Mouse (Mus musculus): Measurements from ENCODE around the gene Abcf1. TPM values are rescaled to one million over a fixed set of nuclear protein-coding genes. Genes with fewer than 3 reads are reported as not detected.
"Not testable (repeated sequence)": the region's sequence is repeated elsewhere in the genome, so short reads cannot be mapped to it uniquely, and the experiment has no call there.

The Abcf1 gene
- 116 and 120 TPM in 2 replicates for polyA plus RNA-seq (2016; fragmentation: Nextera tagmentation; extraction: Ambion mirVana)

DNA sequence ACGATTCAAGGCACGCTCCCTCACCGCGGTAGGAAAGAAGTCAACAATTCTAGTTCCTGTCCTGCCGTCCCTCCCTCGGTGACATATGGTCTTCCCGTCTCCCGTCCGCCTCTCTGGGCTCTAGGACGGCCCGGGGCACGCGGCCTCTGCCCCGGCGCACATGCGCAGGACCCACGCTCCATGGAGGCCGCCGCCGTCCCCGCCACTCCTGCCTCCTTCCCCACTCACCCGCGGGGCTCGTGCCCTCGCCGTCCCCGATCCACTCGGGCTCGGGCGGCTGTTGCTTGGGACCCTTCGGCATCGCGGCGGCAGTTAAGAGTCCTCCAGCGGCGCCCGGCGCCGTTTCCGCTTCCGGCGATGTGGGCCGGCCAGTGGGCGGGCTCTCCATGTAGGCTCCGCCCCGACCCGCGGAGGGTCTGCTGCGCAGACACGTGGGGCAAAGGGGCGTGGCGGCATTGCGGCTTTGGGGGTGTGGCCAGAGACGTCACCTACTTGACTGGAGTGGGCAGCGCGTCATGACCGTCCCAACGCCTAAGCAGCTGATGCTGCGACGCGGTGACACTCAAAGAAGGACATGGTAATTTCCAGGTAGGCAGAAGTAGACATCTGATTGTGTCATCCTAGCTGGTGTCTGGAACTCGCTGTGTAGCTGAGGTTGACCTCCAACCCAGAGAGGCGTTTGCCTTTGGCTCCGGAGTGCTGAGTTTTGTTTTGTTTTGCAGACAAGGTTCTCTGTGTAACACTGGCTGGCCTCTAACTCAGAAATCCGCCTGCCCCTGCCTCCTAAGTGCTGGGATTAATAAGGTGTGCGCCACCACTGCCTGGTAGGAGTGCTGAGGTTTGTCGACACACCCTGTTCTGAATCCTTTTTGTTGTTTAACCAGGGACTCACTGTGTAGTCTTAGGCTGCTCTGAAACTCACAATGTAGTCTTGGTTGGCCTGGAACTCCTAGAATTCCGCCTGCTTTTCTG is at the start of gene Abcf1:
Abcf1 (minus strand) TSS at position 344 of the 972 bp plus-strand sequence.
- Histone ChIP-seq H3K4me1 (peaks cover 17% of the 10 kb centered on the region), H3K27ac (replicated peaks) (peak within 1 kb of the TSS; percentile 88), H3K27me3 (replicated peaks; ENCODE audit: low read depth, poor library complexity, severe bottlenecking) (no peaks in the 10 kb centered on the region), H3K36me3 (replicated peaks) (peaks cover 59% of the 10 kb centered on the region), H3K4me3 (peak within 1 kb of the TSS; percentile 82), H3K9me3 (no peaks in the 10 kb centered on the region)
- under 1% methylated on average over 68 of the region's 68 CpGs for WGBS
- peak; percentile 99 for DNase-seq (ENCODE audit: low spot score)

- H3K27me3 ChIP-seq (replicated peaks; ENCODE audit: low read depth, poor library complexity, severe bottlenecking), result no peaks in the 10 kb centered on the region
- peaks cover 20% of the 10 kb centered on the region for H3K36me3 ChIP-seq (replicated peaks)
- 71% methylated on average over 2 of the region's 2 CpGs for WGBS
- no peak overlapping the region for H3K27ac ChIP-seq (replicated peaks)
- H3K9me3 ChIP-seq, result no peaks in the 10 kb centered on the region; the same call in 1 of the 2 replicates
- DNase-seq (ENCODE audit: low spot score), result no peak
- peaks cover 27% of the 10 kb centered on the region for H3K4me1 ChIP-seq
- no peak overlapping the region for H3K4me3 ChIP-seq
Observed at GRCm38 (mm10) chr17:36018979-36019378, 49.4 kb upstream of the Abcf1 start.

DNA sequence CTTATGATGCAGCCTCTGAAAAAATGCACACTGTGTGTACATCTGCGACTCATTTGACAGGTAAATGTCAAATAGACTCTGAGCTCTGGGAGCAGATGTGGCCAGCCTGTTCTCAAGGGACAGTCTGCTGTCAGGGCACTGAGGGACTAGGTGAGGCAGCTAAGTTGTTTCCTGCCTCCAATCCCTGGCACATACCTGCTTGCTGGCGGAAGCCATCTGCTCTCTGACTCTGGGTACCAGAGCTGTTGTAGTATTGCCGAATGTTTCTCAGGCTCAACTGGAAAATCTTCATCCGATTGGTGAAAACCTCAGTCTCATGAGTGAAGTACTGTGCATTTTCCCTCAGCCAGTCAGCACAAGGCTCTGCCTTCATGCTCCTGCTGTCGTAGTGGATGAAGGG is 47.5 kb upstream of the Abcf1 start:
- Histone ChIP-seq H3K4me3 (no peak overlapping the region), H3K9me3 (no peaks in the 10 kb centered on the region; the same call in 1 of the 2 replicates), H3K27ac (replicated peaks) (no peak overlapping the region), H3K27me3 (replicated peaks; ENCODE audit: low read depth, poor library complexity, severe bottlenecking) (no peaks in the 10 kb centered on the region), H3K36me3 (replicated peaks) (peaks cover 20% of the 10 kb centered on the region), H3K4me1 (peaks cover 17% of the 10 kb centered on the region)
- no peak for DNase-seq (ENCODE audit: low spot score)
- WGBS, result 89% methylated on average over 5 of the region's 5 CpGs

DNA sequence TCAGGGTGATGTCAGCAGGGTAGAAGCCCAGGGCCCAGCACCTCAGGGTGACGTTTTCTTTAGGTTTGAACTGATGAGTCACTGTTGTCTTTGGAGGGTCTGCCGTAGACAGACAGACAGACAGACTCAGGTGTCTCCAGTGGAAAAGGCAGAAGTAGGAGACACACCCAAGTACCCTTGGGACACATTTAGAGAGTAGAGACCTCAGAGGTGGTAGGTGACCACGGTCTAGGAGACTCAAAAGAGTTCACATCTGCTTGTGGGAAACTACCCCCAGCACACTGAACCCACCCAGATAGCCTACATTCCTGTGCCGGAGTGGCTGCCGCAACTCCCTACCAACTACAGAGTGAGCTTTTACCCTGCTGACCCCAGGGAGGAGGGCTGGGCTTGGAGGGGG is 45.4 kb upstream of the Abcf1 start:
- no peaks in the 10 kb centered on the region; the same call in 1 of the 2 replicates for H3K9me3 ChIP-seq
- no peak overlapping the region for H3K4me3 ChIP-seq
- H3K27me3 ChIP-seq (replicated peaks; ENCODE audit: low read depth, poor library complexity, severe bottlenecking), result no peaks in the 10 kb centered on the region
- 91% methylated on average over 5 of the region's 5 CpGs for WGBS
- no peak overlapping the region for H3K27ac ChIP-seq (replicated peaks)
- peaks cover 20% of the 10 kb centered on the region for H3K36me3 ChIP-seq (replicated peaks)
- no peak for DNase-seq (ENCODE audit: low spot score)
- H3K4me1 ChIP-seq, result peaks cover 3% of the 10 kb centered on the region; the same call in 1 of the 2 replicates

GRCm38 (mm10) chr17:36004409-36004808 is 34.8 kb upstream of the Abcf1 start:
- WGBS, result 96% methylated on average over 7 of the region's 7 CpGs

DNA sequence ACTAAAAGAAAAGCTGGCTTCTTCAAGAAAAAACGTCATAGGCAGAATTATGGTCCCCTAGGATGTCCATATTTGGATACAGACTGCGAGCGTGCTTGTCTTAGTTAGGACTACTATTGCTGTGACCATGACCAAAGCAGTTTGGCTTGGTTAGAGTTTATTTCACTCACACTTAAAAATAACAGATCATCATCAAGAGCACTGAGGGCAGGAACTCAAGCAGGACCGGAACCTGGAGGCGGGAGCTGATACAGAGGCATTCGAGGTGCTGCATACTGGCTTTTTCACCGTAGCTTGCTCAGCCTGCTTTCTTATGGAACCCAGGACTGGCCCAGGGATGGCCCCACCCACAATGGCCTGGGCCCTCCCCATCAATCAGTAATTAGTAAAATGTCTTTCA is 33.8 kb upstream of the Abcf1 start:
- peaks cover 6% of the 10 kb centered on the region; the same call in 1 of the 2 replicates for H3K9me3 ChIP-seq
- H3K4me3 ChIP-seq, result no peak overlapping the region
- peaks cover 36% of the 10 kb centered on the region for H3K36me3 ChIP-seq (replicated peaks)
- 96% methylated on average over 7 of the region's 7 CpGs for WGBS
- DNase-seq (ENCODE audit: low spot score), result no peak
- H3K27ac ChIP-seq (replicated peaks), result no peak overlapping the region
- H3K4me1 ChIP-seq, result no peaks in the 10 kb centered on the region
- no peaks in the 10 kb centered on the region for H3K27me3 ChIP-seq (replicated peaks; ENCODE audit: low read depth, poor library complexity, severe bottlenecking)

More at GRCm38 (mm10) chr17:36004409-36004808, 34.8 kb upstream of the Abcf1 start:
- not testable (repeated sequence) for H3K4me1 ChIP-seq; DNase-seq (ENCODE audit: low spot score); H3K9me3 ChIP-seq; H3K27ac ChIP-seq (replicated peaks); H3K4me3 ChIP-seq; H3K27me3 ChIP-seq (replicated peaks; ENCODE audit: low read depth, poor library complexity, severe bottlenecking)
- peaks cover 36% of the 10 kb centered on the region for H3K36me3 ChIP-seq (replicated peaks)

DNA sequence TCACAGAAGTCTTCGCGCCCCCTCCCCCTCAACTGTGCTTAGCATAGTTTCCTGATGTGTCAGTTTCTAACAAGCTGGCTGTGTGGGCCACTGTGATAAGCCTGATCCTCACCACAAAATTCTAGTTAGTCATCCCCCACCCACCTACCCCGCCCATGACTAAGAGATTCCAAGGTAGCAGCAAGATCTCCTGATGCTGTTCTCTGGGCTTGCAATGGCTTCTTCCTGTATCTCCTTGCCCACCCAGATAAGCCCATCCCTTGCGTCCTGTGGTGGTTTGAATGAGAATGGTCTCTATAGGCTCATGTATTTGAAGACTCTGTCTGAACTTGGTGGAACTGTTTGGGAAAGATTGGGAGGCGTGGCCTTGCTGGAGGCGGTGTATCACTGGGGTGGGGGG is 32.4 kb upstream of the Abcf1 start:
- peaks cover 5% of the 10 kb centered on the region; the same call in 1 of the 2 replicates for H3K9me3 ChIP-seq
- H3K4me3 ChIP-seq, result no peak overlapping the region
- H3K36me3 ChIP-seq (replicated peaks), result peaks cover 35% of the 10 kb centered on the region
- DNase-seq (ENCODE audit: low spot score), result no peak
- no peak overlapping the region for H3K27ac ChIP-seq (replicated peaks)
- H3K27me3 ChIP-seq (replicated peaks; ENCODE audit: low read depth, poor library complexity, severe bottlenecking), result no peaks in the 10 kb centered on the region
- H3K4me1 ChIP-seq, result peaks cover 8% of the 10 kb centered on the region; the same call in 1 of the 2 replicates
- 95% methylated on average over 6 of the region's 6 CpGs for WGBS

GRCm38 (mm10) chr17:36001121-36001897 is 31.7 kb upstream of the Abcf1 start:
- WGBS, result 95% methylated on average over 12 of the region's 12 CpGs
- H3K4me1 ChIP-seq, result peaks cover 8% of the 10 kb centered on the region; the same call in 1 of the 2 replicates
- peaks cover 29% of the 10 kb centered on the region for H3K36me3 ChIP-seq (replicated peaks)
- no peak for DNase-seq (ENCODE audit: low spot score)
- H3K27me3 ChIP-seq (replicated peaks; ENCODE audit: low read depth, poor library complexity, severe bottlenecking), result no peaks in the 10 kb centered on the region
- no peak overlapping the region for H3K27ac ChIP-seq (replicated peaks)
- H3K9me3 ChIP-seq, result no peaks in the 10 kb centered on the region
- H3K4me3 ChIP-seq, result no peak overlapping the region

GRCm38 (mm10) chr17:36000349-36000748 is 30.8 kb upstream of the Abcf1 start:
- WGBS, result 86% methylated on average over 4 of the region's 4 CpGs
- H3K27me3 ChIP-seq (replicated peaks; ENCODE audit: low read depth, poor library complexity, severe bottlenecking), result no peaks in the 10 kb centered on the region
- H3K4me3 ChIP-seq, result no peak overlapping the region
- H3K4me1 ChIP-seq, result peaks cover 11% of the 10 kb centered on the region
- H3K27ac ChIP-seq (replicated peaks), result no peak overlapping the region
- no peaks in the 10 kb centered on the region for H3K9me3 ChIP-seq
- DNase-seq (ENCODE audit: low spot score), result no peak
- H3K36me3 ChIP-seq (replicated peaks), result peaks cover 21% of the 10 kb centered on the region

DNA sequence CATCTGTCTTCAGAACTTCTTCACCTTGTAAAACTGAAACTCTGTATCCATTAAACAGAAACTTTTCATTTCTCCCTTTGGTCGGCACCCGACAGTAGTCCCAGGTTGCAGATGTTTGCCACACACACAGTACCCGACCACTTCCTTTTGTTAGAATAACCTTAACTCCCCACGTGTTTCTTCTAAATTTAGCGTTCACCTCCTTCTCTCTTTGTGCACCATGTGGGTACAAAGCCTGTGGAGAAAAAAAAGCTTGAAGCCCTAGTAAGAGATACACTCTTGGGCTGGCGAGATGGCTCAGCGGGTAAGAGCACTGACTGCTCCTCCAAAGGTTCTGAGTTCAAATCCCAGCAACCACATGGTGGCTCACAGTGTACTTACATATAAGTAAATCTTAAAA is 29.8 kb upstream of the Abcf1 start:
- Histone ChIP-seq H3K4me3 (no peak overlapping the region), H3K27me3 (replicated peaks; ENCODE audit: low read depth, poor library complexity, severe bottlenecking) (no peaks in the 10 kb centered on the region), H3K36me3 (replicated peaks) (peaks cover 15% of the 10 kb centered on the region; the same call in 1 of the 2 replicates), H3K4me1 (peaks cover 17% of the 10 kb centered on the region), H3K9me3 (no peaks in the 10 kb centered on the region), H3K27ac (replicated peaks) (no peak overlapping the region)
- DNase-seq (ENCODE audit: low spot score), result no peak
- WGBS, result 92% methylated on average over 7 of the region's 7 CpGs

- Histone ChIP-seq H3K4me1 (peaks cover 17% of the 10 kb centered on the region), H3K27me3 (replicated peaks; ENCODE audit: low read depth, poor library complexity, severe bottlenecking) (no peaks in the 10 kb centered on the region), H3K4me3 (no peak overlapping the region), H3K36me3 (replicated peaks) (peaks cover 11% of the 10 kb centered on the region; the same call in 1 of the 2 replicates), H3K9me3 (no peaks in the 10 kb centered on the region), H3K27ac (replicated peaks) (no peak overlapping the region)
- DNase-seq (ENCODE audit: low spot score), result no peak
- 96% methylated on average over 6 of the region's 6 CpGs for WGBS
Observed at GRCm38 (mm10) chr17:35998545-35999305, 29.2 kb upstream of the Abcf1 start.
